ENCODE assay signal across 9 mouse cellular contexts in genomic region chr6:29717541-29717940, GRCm38 (mm10). TPM values are rescaled to one million over a fixed set of nuclear protein-coding genes. Genes with fewer than 3 reads are reported as not detected.
A peak's percentile ranks its signal among the peaks of the same experiment; 100 is the strongest.
DNase-seq lines count a peak whose midpoint lies in the region; ATAC-seq and TF ChIP-seq lines count a peak whose summit lies in the region.
"Had no signal": no experiment of that assay in that cellular context is flagged by ENCODE, and none has a peak within 500 bp of the region (broad histone marks: within the 10 kb centered on the region; RNA-seq: fewer than 3 reads in every experiment).

No protein-coding gene starts in this region.

- no peak overlapping the region for H3K27ac ChIP-seq in heart, embryonic 12.5 days (ENCODE audit: poor library complexity, severe bottlenecking)
- H3K27ac ChIP-seq in heart, adult 2 months: no peak overlapping the region
- H3K27ac ChIP-seq in liver, embryonic 12.5 days: 0 out of 2 replicates have a peak overlapping the region, but pooled peaks have one; percentile 2
- H3K27ac ChIP-seq in liver, postnatal 0 days (ENCODE audit: low read depth): no peak overlapping the region
- no peak overlapping the region for H3K27ac ChIP-seq in forebrain, postnatal 0 days (ENCODE audit: low read depth, low read length)
- H3K27ac ChIP-seq in neural tube, embryonic 14.5 days (ENCODE audit: low read depth, low read length): no peak overlapping the region

- TF ChIP-seq POLR2A in heart, adult 2 months (IDR thresholded peaks at IDR 0.05; ENCODE audit: insufficient read depth, low read depth, low read length): no peak

- H3K4me2 ChIP-seq in heart, embryonic 12.5 days: peak overlapping the region; percentile 84; the same call in 1 of the 2 replicates
- no peak overlapping the region for H3K4me2 ChIP-seq in liver, embryonic 12.5 days
- H3K4me2 ChIP-seq in liver, postnatal 0 days (ENCODE audit: low read depth, low read length): no peak overlapping the region
- peak overlapping the region; percentile 54 for H3K4me2 ChIP-seq in forebrain, postnatal 0 days (ENCODE audit: low read depth)
- peak overlapping the region; percentile 21; the same call in 1 of the 2 replicates for H3K4me2 ChIP-seq in neural tube, embryonic 14.5 days (ENCODE audit: low read depth, low read length)

- no peaks in the 10 kb centered on the region for H3K36me3 ChIP-seq in heart, embryonic 12.5 days
- no peaks in the 10 kb centered on the region for H3K36me3 ChIP-seq in heart, adult 2 months (ENCODE audit: control insufficient read depth, insufficient read depth, low read length)
- peaks cover 78% of the 10 kb centered on the region for H3K36me3 ChIP-seq in liver, embryonic 12.5 days
- peaks cover 58% of the 10 kb centered on the region for H3K36me3 ChIP-seq in liver, postnatal 0 days (replicated peaks; ENCODE audit: insufficient read depth, low read length)
- H3K36me3 ChIP-seq in forebrain, postnatal 0 days (ENCODE audit: insufficient read depth): no peaks in the 10 kb centered on the region
- H3K36me3 ChIP-seq in neural tube, embryonic 14.5 days (ENCODE audit: control insufficient read depth, insufficient read depth, low read length): no peaks in the 10 kb centered on the region

- DNase-seq in heart, adult 2 months: no peak
- no peak for DNase-seq in liver, postnatal 0 days
- no peak for DNase-seq in forebrain, postnatal 0 days
- DNase-seq in right cerebral cortex, postnatal 4 days: no peak
- no peak for DNase-seq in testis, postnatal 14 days (ENCODE audit: low spot score)
- DNase-seq: thymus, adult 18-20 months had no signal

- TF ChIP-seq EP300 in heart, adult 2 months (IDR thresholded peaks at IDR 0.05; ENCODE audit: insufficient read depth, low read depth, low read length): no peak
- TF ChIP-seq EP300 in liver, postnatal 0 days (IDR thresholded peaks at IDR 0.05; ENCODE audit: low read depth): no peak

- peaks cover 30% of the 10 kb centered on the region for H3K27me3 ChIP-seq in heart, embryonic 12.5 days (replicated peaks)
- no peaks in the 10 kb centered on the region for H3K27me3 ChIP-seq in heart, adult 2 months (ENCODE audit: control insufficient read depth, insufficient read depth, low read length)
- peaks cover 20% of the 10 kb centered on the region for H3K27me3 ChIP-seq in liver, embryonic 12.5 days (replicated peaks)
- no peaks in the 10 kb centered on the region for H3K27me3 ChIP-seq in liver, postnatal 0 days (ENCODE audit: insufficient read depth, low read length)
- no peaks in the 10 kb centered on the region for H3K27me3 ChIP-seq in forebrain, postnatal 0 days (ENCODE audit: insufficient read depth, low read length)
- no peaks in the 10 kb centered on the region for H3K27me3 ChIP-seq in neural tube, embryonic 14.5 days (ENCODE audit: control insufficient read depth, insufficient read depth, low read length)

- H3K9me3 ChIP-seq in heart, embryonic 12.5 days (replicated peaks): no peaks in the 10 kb centered on the region
- H3K9me3 ChIP-seq in liver, embryonic 12.5 days (replicated peaks): no peaks in the 10 kb centered on the region
- H3K9me3 ChIP-seq in liver, postnatal 0 days (ENCODE audit: low read length): no peaks in the 10 kb centered on the region
- no peaks in the 10 kb centered on the region for H3K9me3 ChIP-seq in forebrain, postnatal 0 days (ENCODE audit: low read length)
- H3K9me3 ChIP-seq in neural tube, embryonic 14.5 days (ENCODE audit: control insufficient read depth, low read length): no peaks in the 10 kb centered on the region

- no peak for ATAC-seq in heart, embryonic 12.5 days (ENCODE audit: insufficient number of reproducible peaks, low FRiP score)
- ATAC-seq in liver, embryonic 12.5 days: peak; percentile 7; the same call in 1 of the 2 replicates
- ATAC-seq in liver, postnatal 0 days: no peak
- no peak for ATAC-seq in forebrain, postnatal 0 days
- ATAC-seq in neural tube, embryonic 14.5 days (ENCODE audit: low read depth): 0 out of 2 replicates have a peak, but pooled peaks have one; percentile 2

- no peak for TF ChIP-seq CTCF in heart, adult 2 months (IDR thresholded peaks at IDR 0.05)
- TF ChIP-seq CTCF in liver, postnatal 0 days (IDR thresholded peaks at IDR 0.05; ENCODE audit: low read depth): no peak
- TF ChIP-seq CTCF in forebrain, postnatal 0 days (IDR thresholded peaks at IDR 0.05; ENCODE audit: low read depth): no peak

- no peak overlapping the region for H3K4me3 ChIP-seq in heart, embryonic 12.5 days
- H3K4me3 ChIP-seq in heart, adult 2 months: no peak overlapping the region
- H3K4me3 ChIP-seq in liver, embryonic 12.5 days: no peak overlapping the region
- H3K4me3 ChIP-seq in liver, postnatal 0 days (ENCODE audit: low read depth, low read length): no peak overlapping the region
- H3K4me3 ChIP-seq in forebrain, postnatal 0 days (ENCODE audit: low read depth, low read length): no peak overlapping the region
- no peak overlapping the region for H3K4me3 ChIP-seq in neural tube, embryonic 14.5 days (ENCODE audit: low read depth, low read length)

- peaks cover 14% of the 10 kb centered on the region for H3K4me1 ChIP-seq in heart, embryonic 12.5 days (replicated peaks)
- no peaks in the 10 kb centered on the region for H3K4me1 ChIP-seq in heart, adult 2 months (ENCODE audit: control insufficient read depth, insufficient read depth, low read length)
- peaks cover 26% of the 10 kb centered on the region for H3K4me1 ChIP-seq in liver, embryonic 12.5 days
- H3K4me1 ChIP-seq in liver, postnatal 0 days (ENCODE audit: insufficient read depth): no peaks in the 10 kb centered on the region
- peaks cover 14% of the 10 kb centered on the region for H3K4me1 ChIP-seq in forebrain, postnatal 0 days (ENCODE audit: insufficient read depth)
- H3K4me1 ChIP-seq in neural tube, embryonic 14.5 days (ENCODE audit: control insufficient read depth, insufficient read depth, low read length): peaks cover 10% of the 10 kb centered on the region; the same call in 1 of the 2 replicates

- intact Hi-C loops in heart, adult 2 months (cut with DNase I): no loop called here

- H3K9ac ChIP-seq in heart, embryonic 12.5 days: no peak overlapping the region
- H3K9ac ChIP-seq in heart, adult 2 months (ENCODE audit: low read depth, low read length): no peak overlapping the region
- no peak overlapping the region for H3K9ac ChIP-seq in liver, embryonic 12.5 days
- no peak overlapping the region for H3K9ac ChIP-seq in liver, postnatal 0 days (replicated peaks)
- H3K9ac ChIP-seq in forebrain, postnatal 0 days: peak overlapping the region; percentile 52; the same call in 1 of the 2 replicates
- H3K9ac ChIP-seq in neural tube, embryonic 14.5 days (replicated peaks; ENCODE audit: low read depth, low read length): no peak overlapping the region

- no peaks in the 10 kb centered on the region for H3K79me2 ChIP-seq in heart, adult 2 months (replicated peaks; ENCODE audit: control insufficient read depth, insufficient read depth, low read length)

- 59% methylated on average over 10 of the region's 10 CpGs for WGBS in heart, embryonic 12.5 days
- 57% methylated on average over 10 of the region's 10 CpGs for WGBS in heart, adult 2 months
- 67% methylated on average over 10 of the region's 10 CpGs for WGBS in liver, embryonic 12.5 days (ENCODE audit: insufficient replicate concordance)
- WGBS in liver, postnatal 0 days (ENCODE audit: insufficient replicate concordance): 74% methylated on average over 10 of the region's 10 CpGs
- 51% methylated on average over 10 of the region's 10 CpGs for WGBS in forebrain, postnatal 0 days
- 65% methylated on average over 10 of the region's 10 CpGs for WGBS in neural tube, embryonic 14.5 days

RNA-seq across cellular contexts. Expression of gene Smo, which starts 17.8 kb away (rescaled TPM):
- polyA plus RNA-seq in heart, embryonic 12.5 days (2016; fragmentation: Nextera tagmentation; extraction: Ambion mirVana): 26.4 and 27.1 TPM in 2 replicates
- 1 to 10 TPM; 8.3 to 8.5 TPM for total RNA-seq in heart, adult 2 months (2021)
- polyA plus RNA-seq in heart, adult 2 months (2012; rRNA removed): 12.7 and 16.4 TPM in 2 replicates
- 10.4 and 11.1 TPM in 2 replicates for polyA plus RNA-seq in liver, embryonic 12.5 days (2016; fragmentation: Nextera tagmentation; extraction: Ambion mirVana)
- 2.2 and 2.5 TPM in 2 replicates for polyA plus RNA-seq in liver, postnatal 0 days (2015; fragmentation: Nextera tagmentation; extraction: Ambion mirVana)
- total RNA-seq in forebrain, postnatal 0 days (2014; rRNA removed): 28.0 and 38.2 TPM in 2 replicates
- polyA plus RNA-seq in forebrain, postnatal 0 days (2015; fragmentation: Nextera tagmentation; extraction: Ambion mirVana): 4.4 and 8.3 TPM in 2 replicates
- 9.2 and 14.5 TPM in 2 replicates for polyA plus RNA-seq in neural tube, embryonic 14.5 days (2014; fragmentation: Nextera tagmentation; extraction: Ambion mirVana)

RNA-seq across cellular contexts. Expression of gene Tspan33, which starts 23.5 kb away (rescaled TPM):
- 11.2 and 11.9 TPM in 2 replicates for polyA plus RNA-seq in heart, embryonic 12.5 days (2016; fragmentation: Nextera tagmentation; extraction: Ambion mirVana)
- 1 to 10 TPM; 2.2 to 2.5 TPM for total RNA-seq in heart, adult 2 months (2021)
- 1.8 and 2.7 TPM in 2 replicates for polyA plus RNA-seq in heart, adult 2 months (2012; rRNA removed)
- polyA plus RNA-seq in liver, embryonic 12.5 days (2016; fragmentation: Nextera tagmentation; extraction: Ambion mirVana): 197 and 203 TPM in 2 replicates
- polyA plus RNA-seq in liver, postnatal 0 days (2015; fragmentation: Nextera tagmentation; extraction: Ambion mirVana): 84.8 and 87.5 TPM in 2 replicates
- 7.6 and 12.5 TPM in 2 replicates for total RNA-seq in forebrain, postnatal 0 days (2014; rRNA removed)
- polyA plus RNA-seq in forebrain, postnatal 0 days (2015; fragmentation: Nextera tagmentation; extraction: Ambion mirVana): 6.8 and 9.4 TPM in 2 replicates
- polyA plus RNA-seq in neural tube, embryonic 14.5 days (2014; fragmentation: Nextera tagmentation; extraction: Ambion mirVana): 5.6 and 7.2 TPM in 2 replicates

RNA-seq across cellular contexts. Expression of gene Ahcyl2, which starts 50.3 kb away (rescaled TPM):
- 12.1 and 14.5 TPM in 2 replicates for polyA plus RNA-seq in heart, embryonic 12.5 days (2016; fragmentation: Nextera tagmentation; extraction: Ambion mirVana)
- 10 to 100 TPM; 14.7 to 15.6 TPM for total RNA-seq in heart, adult 2 months (2021)
- polyA plus RNA-seq in heart, adult 2 months (2012; rRNA removed): 10.5 and 16.2 TPM in 2 replicates
- 8.6 and 10.2 TPM in 2 replicates for polyA plus RNA-seq in liver, embryonic 12.5 days (2016; fragmentation: Nextera tagmentation; extraction: Ambion mirVana)
- 2.0 TPM in 2 replicates for polyA plus RNA-seq in liver, postnatal 0 days (2015; fragmentation: Nextera tagmentation; extraction: Ambion mirVana)
- 44.6 and 48.3 TPM in 2 replicates for total RNA-seq in forebrain, postnatal 0 days (2014; rRNA removed)
- polyA plus RNA-seq in forebrain, postnatal 0 days (2015; fragmentation: Nextera tagmentation; extraction: Ambion mirVana): 9.0 and 13.6 TPM in 2 replicates
- 27.3 and 28.9 TPM in 2 replicates for polyA plus RNA-seq in neural tube, embryonic 14.5 days (2014; fragmentation: Nextera tagmentation; extraction: Ambion mirVana)

Comparison
In these comparisons a context has a peak if more than half of its experiments do, and no peak if none do; other contexts are left out.
1. ATAC-seq: peak in liver, embryonic 12.5 days (single experiment) and neural tube, embryonic 14.5 days (single experiment); none in heart, embryonic 12.5 days (single experiment), liver, postnatal 0 days (single experiment) and forebrain, postnatal 0 days (single experiment).
2. H3K4me2 ChIP-seq: peak in heart, embryonic 12.5 days (single experiment), forebrain, postnatal 0 days (single experiment) and neural tube, embryonic 14.5 days (single experiment); none in liver, embryonic 12.5 days (single experiment) and liver, postnatal 0 days (single experiment).